Mouse (Mus musculus) heart, embryonic 14.5 days (tissue): ENCODE data around the gene Trcg1. TPM values are rescaled to one million over a fixed set of nuclear protein-coding genes. Genes with fewer than 3 reads are reported as not detected.
"Not testable (repeated sequence)": the region's sequence is repeated elsewhere in the genome, so short reads cannot be mapped to it uniquely, and the experiment has no call there.

Experiments used
- ATAC-seq: fragments of 200-750 bp; cut with Nextera tagmentation; 2 replicates; pipeline ENCODE4 v1.8.0; 2017; ENCODE audit warnings: low read depth, moderate TSS enrichment; ENCODE audit not compliant: insufficient number of reproducible peaks, insufficient read depth, low FRiP score
- H3K27ac ChIP-seq, 2 experiments: fragments of 200-500 bp in 1 of 2; fragments of 300-500 bp in 1 of 2; sonication (generic) in 1 of 2; replicated peaks in 1 of 2; 2 replicates each; pipeline ENCODE4 v1.5.1; 2012 to 2014; ENCODE audit warnings: low read depth in 2 of 2, low read length in 2 of 2, control low read depth in 1 of 2, mild to moderate bottlenecking in 1 of 2, mixed read lengths in 1 of 2; ENCODE audit not compliant: control insufficient read depth in 1 of 2, insufficient read depth in 1 of 2
- H3K27me3 ChIP-seq: fragments of 300-500 bp; sonication (generic); 2 replicates; pipeline ENCODE4 v1.6.1; 2014; ENCODE audit warnings: mild to moderate bottlenecking, low read length, control low read depth; ENCODE audit not compliant: control insufficient read depth, insufficient read depth
- H3K36me3 ChIP-seq: fragments of 300-500 bp; sonication (generic); 2 replicates; pipeline ENCODE4 v1.6.1; 2014; ENCODE audit warnings: mild to moderate bottlenecking, control low read depth, low read length, mixed read lengths; ENCODE audit not compliant: control insufficient read depth, insufficient read depth
- H3K4me1 ChIP-seq, 2 experiments: fragments of 200-500 bp in 1 of 2; fragments of 300-500 bp in 1 of 2; sonication (generic) in 1 of 2; 2 replicates each; pipeline ENCODE4 v1.6.1; 2012 to 2014; ENCODE audit warnings: low read length in 2 of 2, control low read depth in 1 of 2, mixed read lengths in 1 of 2; ENCODE audit not compliant: control insufficient read depth in 2 of 2, insufficient read depth in 2 of 2
- H3K4me2 ChIP-seq: fragments of 300-500 bp; sonication (generic); 2 replicates; pipeline ENCODE4 v1.6.1; 2014; ENCODE audit warnings: mild to moderate bottlenecking, low read length
- H3K4me3 ChIP-seq, 2 experiments: fragments of 200-500 bp in 1 of 2; fragments of 300-500 bp in 1 of 2; sonication (generic) in 1 of 2; 2 replicates each; pipeline ENCODE4 v1.5.1; 2012 to 2014; ENCODE audit warnings: low read length in 2 of 2, mild to moderate bottlenecking in 2 of 2, control low read depth in 1 of 2, low read depth in 1 of 2, moderate library complexity in 1 of 2; ENCODE audit not compliant: control insufficient read depth in 1 of 2, insufficient read depth in 1 of 2
- H3K9ac ChIP-seq: fragments of 300-500 bp; sonication (generic); 2 replicates; pipeline ENCODE4 v1.6.1; 2014; ENCODE audit warnings: mild to moderate bottlenecking, low read length
- H3K9me3 ChIP-seq: fragments of 300-500 bp; sonication (generic); 2 replicates; pipeline ENCODE4 v1.6.1; 2016; ENCODE audit warnings: low read length, control low read depth; ENCODE audit not compliant: control insufficient read depth
- WGBS: fragments of 180-500 bp; shearing (Covaris S2); extraction: QIAGEN DNeasy Blood & Tissue Kit; methylation state at CpG from one replicate; pipeline ENCODE4 v1.1.7; 2014; 5-methylcytosine and 5-hydroxymethylcytosine counted together
- polyA plus RNA-seq: library from polyadenylated mRNA; unstranded; fragments of >200 nt; fragmentation: Nextera tagmentation; extraction: Ambion mirVana; gene quantifications from 2 replicates; pipeline ENCODE4 v1.2.1, GENCODE M21; 2014

Gene Trcg1
- not detected in 2 replicates for polyA plus RNA-seq

GRCm38 (mm10) chr9:57236256-57236655 lies at the start of gene Trcg1:
TSS of gene Trcg1 (plus strand) at chr9:57236556.
- Histone ChIP-seq H3K27me3 (no peaks in the 10 kb centered on the region), H3K4me1 (peaks cover 0 to 2% of the 10 kb centered on the region in 2 experiments; a peak in 2 of 4 replicates), H3K9ac (no peak within 1 kb of the TSS), H3K4me2 (no peak within 1 kb of the TSS), H3K9me3 (no peaks in the 10 kb centered on the region), H3K4me3 (no peak within 1 kb of the TSS), H3K27ac (no peak within 1 kb of the TSS), H3K36me3 (no peaks in the 10 kb centered on the region)
- ATAC-seq: no peak
- 69% methylated on average over 2 of the region's 2 CpGs for WGBS

GRCm38 (mm10) chr9:57196708-57197107 lies 39.6 kb upstream of the Trcg1 start:
- 64% methylated on average over 3 of the region's 3 CpGs for WGBS
- Histone ChIP-seq H3K9me3 (no peaks in the 10 kb centered on the region), H3K27me3 (no peaks in the 10 kb centered on the region), H3K27ac (no peak overlapping the region), H3K9ac (no peak overlapping the region), H3K4me2 (no peak overlapping the region), H3K4me1 (no peaks in the 10 kb centered on the region), H3K4me3 (no peak overlapping the region), H3K36me3 (no peaks in the 10 kb centered on the region)
- no peak for ATAC-seq

- Histone ChIP-seq H3K4me2 (no peak overlapping the region), H3K4me1 (no peaks in the 10 kb centered on the region), H3K9ac (no peak overlapping the region), H3K27ac (no peak overlapping the region), H3K9me3 (no peaks in the 10 kb centered on the region), H3K36me3 (no peaks in the 10 kb centered on the region), H3K4me3 (no peak overlapping the region), H3K27me3 (no peaks in the 10 kb centered on the region)
- 62% methylated on average over 8 of the region's 8 CpGs for WGBS
- ATAC-seq: no peak
Measured at GRCm38 (mm10) chr9:57197414-57197813, 38.9 kb upstream of the Trcg1 start.

- Histone ChIP-seq H3K27me3 (no peaks in the 10 kb centered on the region), H3K4me1 (no peaks in the 10 kb centered on the region), H3K4me2 (no peak overlapping the region), H3K9me3 (peaks cover 5% of the 10 kb centered on the region; the same call in 1 of the 2 replicates), H3K36me3 (no peaks in the 10 kb centered on the region), H3K27ac (no peak overlapping the region), H3K9ac (no peak overlapping the region), H3K4me3 (no peak overlapping the region)
- ATAC-seq: peak; percentile 56; the same call in 1 of the 2 replicates
- 80% methylated on average over 7 of the region's 7 CpGs for WGBS
Measured at GRCm38 (mm10) chr9:57202981-57203380, 33.4 kb upstream of the Trcg1 start.

- H3K9ac ChIP-seq, H3K4me3 ChIP-seq, H3K27me3 ChIP-seq, H3K27ac ChIP-seq, H3K4me2 ChIP-seq, H3K36me3 ChIP-seq, H3K4me1 ChIP-seq, H3K9me3 ChIP-seq, ATAC-seq: not testable (repeated sequence)
- WGBS: 10% methylated on average over 12 of the region's 13 CpGs
Measured at GRCm38 (mm10) chr9:57203571-57203970, 32.8 kb upstream of the Trcg1 start.

- Histone ChIP-seq H3K9ac (no peak overlapping the region), H3K9me3 (peaks cover 5% of the 10 kb centered on the region; the same call in 1 of the 2 replicates), H3K4me1 (no peaks in the 10 kb centered on the region), H3K27ac (no peak overlapping the region), H3K4me2 (no peak overlapping the region), H3K4me3 (no peak overlapping the region), H3K27me3 (no peaks in the 10 kb centered on the region), H3K36me3 (no peaks in the 10 kb centered on the region)
- 60% methylated on average over 2 of the region's 2 CpGs for WGBS
- ATAC-seq: no peak
Measured at GRCm38 (mm10) chr9:57206896-57207295, 29.5 kb upstream of the Trcg1 start.

GRCm38 (mm10) chr9:57209316-57209715 lies 27.0 kb upstream of the Trcg1 start:
- Histone ChIP-seq H3K9ac (no peak overlapping the region), H3K27ac (no peak overlapping the region), H3K4me1 (no peaks in the 10 kb centered on the region), H3K4me3 (no peak overlapping the region), H3K36me3 (no peaks in the 10 kb centered on the region), H3K4me2 (no peak overlapping the region), H3K27me3 (no peaks in the 10 kb centered on the region), H3K9me3 (no peaks in the 10 kb centered on the region)
- no peak for ATAC-seq
- WGBS: 32% methylated on average over 3 of the region's 3 CpGs

GRCm38 (mm10) chr9:57212448-57213222 lies 23.7 kb upstream of the Trcg1 start:
- Histone ChIP-seq H3K4me2 (no peak overlapping the region), H3K9ac (no peak overlapping the region), H3K36me3 (no peaks in the 10 kb centered on the region), H3K9me3 (no peaks in the 10 kb centered on the region), H3K27me3 (no peaks in the 10 kb centered on the region), H3K4me1 (no peaks in the 10 kb centered on the region), H3K4me3 (no peak overlapping the region), H3K27ac (no peak overlapping the region)
- ATAC-seq: no peak
- 67% methylated on average over 9 of the region's 9 CpGs for WGBS
